Mouse (Mus musculus) heart, embryonic 14.5 days (tissue): ENCODE data around the gene Fcor. TPM values are rescaled to one million over a fixed set of nuclear protein-coding genes. Genes with fewer than 3 reads are reported as not detected.

ENCODE experiments used
- ATAC-seq: fragments of 200-750 bp; cut with Nextera tagmentation; 2 replicates; pipeline ENCODE4 v1.8.0; 2017; ENCODE audit warnings: low read depth, moderate TSS enrichment; ENCODE audit not compliant: insufficient number of reproducible peaks, insufficient read depth, low FRiP score
- H3K27ac ChIP-seq, 2 experiments: fragments of 200-500 bp in 1 of 2; fragments of 300-500 bp in 1 of 2; sonication (generic) in 1 of 2; replicated peaks in 1 of 2; 2 replicates each; pipeline ENCODE4 v1.5.1; 2012 to 2014; ENCODE audit warnings: low read depth in 2 of 2, low read length in 2 of 2, control low read depth in 1 of 2, mild to moderate bottlenecking in 1 of 2, mixed read lengths in 1 of 2; ENCODE audit not compliant: control insufficient read depth in 1 of 2, insufficient read depth in 1 of 2
- H3K27me3 ChIP-seq: fragments of 300-500 bp; sonication (generic); 2 replicates; pipeline ENCODE4 v1.6.1; 2014; ENCODE audit warnings: mild to moderate bottlenecking, low read length, control low read depth; ENCODE audit not compliant: control insufficient read depth, insufficient read depth
- H3K36me3 ChIP-seq: fragments of 300-500 bp; sonication (generic); 2 replicates; pipeline ENCODE4 v1.6.1; 2014; ENCODE audit warnings: mild to moderate bottlenecking, control low read depth, low read length, mixed read lengths; ENCODE audit not compliant: control insufficient read depth, insufficient read depth
- H3K4me1 ChIP-seq, 2 experiments: fragments of 200-500 bp in 1 of 2; fragments of 300-500 bp in 1 of 2; sonication (generic) in 1 of 2; 2 replicates each; pipeline ENCODE4 v1.6.1; 2012 to 2014; ENCODE audit warnings: low read length in 2 of 2, control low read depth in 1 of 2, mixed read lengths in 1 of 2; ENCODE audit not compliant: control insufficient read depth in 2 of 2, insufficient read depth in 2 of 2
- H3K4me2 ChIP-seq: fragments of 300-500 bp; sonication (generic); 2 replicates; pipeline ENCODE4 v1.6.1; 2014; ENCODE audit warnings: mild to moderate bottlenecking, low read length
- H3K4me3 ChIP-seq, 2 experiments: fragments of 200-500 bp in 1 of 2; fragments of 300-500 bp in 1 of 2; sonication (generic) in 1 of 2; 2 replicates each; pipeline ENCODE4 v1.5.1; 2012 to 2014; ENCODE audit warnings: low read length in 2 of 2, mild to moderate bottlenecking in 2 of 2, control low read depth in 1 of 2, low read depth in 1 of 2, moderate library complexity in 1 of 2; ENCODE audit not compliant: control insufficient read depth in 1 of 2, insufficient read depth in 1 of 2
- H3K9ac ChIP-seq: fragments of 300-500 bp; sonication (generic); 2 replicates; pipeline ENCODE4 v1.6.1; 2014; ENCODE audit warnings: mild to moderate bottlenecking, low read length
- H3K9me3 ChIP-seq: fragments of 300-500 bp; sonication (generic); 2 replicates; pipeline ENCODE4 v1.6.1; 2016; ENCODE audit warnings: low read length, control low read depth; ENCODE audit not compliant: control insufficient read depth
- WGBS: fragments of 180-500 bp; shearing (Covaris S2); extraction: QIAGEN DNeasy Blood & Tissue Kit; methylation state at CpG from one replicate; pipeline ENCODE4 v1.1.7; 2014; 5-methylcytosine and 5-hydroxymethylcytosine counted together
- polyA plus RNA-seq: library from polyadenylated mRNA; unstranded; fragments of >200 nt; fragmentation: Nextera tagmentation; extraction: Ambion mirVana; gene quantifications from 2 replicates; pipeline ENCODE4 v1.2.1, GENCODE M21; 2014

Gene Fcor
- polyA plus RNA-seq, 1 experiment from 2014 or later: 10.0 TPM

DNA sequence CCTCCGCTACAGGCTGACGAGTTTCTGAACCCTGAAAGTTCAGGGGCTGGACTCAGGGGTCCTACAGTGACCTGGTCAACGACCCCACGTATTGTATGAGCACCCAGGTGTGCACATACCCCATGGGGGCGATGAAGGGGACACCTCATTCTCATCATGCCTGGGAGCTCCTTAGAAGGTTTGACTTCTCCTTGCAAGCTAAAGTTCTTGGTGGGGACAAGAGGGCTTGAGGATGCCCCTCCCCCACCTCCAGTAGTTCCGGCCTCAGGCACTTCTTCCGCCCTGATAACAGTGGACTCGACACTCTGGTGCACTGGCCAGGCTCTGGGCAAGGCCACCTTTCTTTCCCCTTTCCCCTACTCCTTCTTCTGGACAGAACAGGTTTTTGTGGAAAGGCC, 40.7 kb downstream of the Fcor start:
- H3K27ac ChIP-seq: no peak overlapping the region
- no peaks in the 10 kb centered on the region for H3K9me3 ChIP-seq
- peak overlapping the region; percentile 73 for H3K9ac ChIP-seq
- H3K4me3 ChIP-seq: peak overlapping the region; percentile 54 to 68
- H3K4me1 ChIP-seq: peaks cover 5% of the 10 kb centered on the region in 2 experiments; a peak in 2 of 4 replicates
- H3K27me3 ChIP-seq: peaks cover 10% of the 10 kb centered on the region; the same call in 1 of the 2 replicates
- peak overlapping the region; percentile 87 for H3K4me2 ChIP-seq
- WGBS: 10% methylated on average over 8 of the region's 8 CpGs
- ATAC-seq: 0 out of 2 replicates have a peak, but pooled peaks have one; percentile 6
- H3K36me3 ChIP-seq: peaks cover 22% of the 10 kb centered on the region

DNA sequence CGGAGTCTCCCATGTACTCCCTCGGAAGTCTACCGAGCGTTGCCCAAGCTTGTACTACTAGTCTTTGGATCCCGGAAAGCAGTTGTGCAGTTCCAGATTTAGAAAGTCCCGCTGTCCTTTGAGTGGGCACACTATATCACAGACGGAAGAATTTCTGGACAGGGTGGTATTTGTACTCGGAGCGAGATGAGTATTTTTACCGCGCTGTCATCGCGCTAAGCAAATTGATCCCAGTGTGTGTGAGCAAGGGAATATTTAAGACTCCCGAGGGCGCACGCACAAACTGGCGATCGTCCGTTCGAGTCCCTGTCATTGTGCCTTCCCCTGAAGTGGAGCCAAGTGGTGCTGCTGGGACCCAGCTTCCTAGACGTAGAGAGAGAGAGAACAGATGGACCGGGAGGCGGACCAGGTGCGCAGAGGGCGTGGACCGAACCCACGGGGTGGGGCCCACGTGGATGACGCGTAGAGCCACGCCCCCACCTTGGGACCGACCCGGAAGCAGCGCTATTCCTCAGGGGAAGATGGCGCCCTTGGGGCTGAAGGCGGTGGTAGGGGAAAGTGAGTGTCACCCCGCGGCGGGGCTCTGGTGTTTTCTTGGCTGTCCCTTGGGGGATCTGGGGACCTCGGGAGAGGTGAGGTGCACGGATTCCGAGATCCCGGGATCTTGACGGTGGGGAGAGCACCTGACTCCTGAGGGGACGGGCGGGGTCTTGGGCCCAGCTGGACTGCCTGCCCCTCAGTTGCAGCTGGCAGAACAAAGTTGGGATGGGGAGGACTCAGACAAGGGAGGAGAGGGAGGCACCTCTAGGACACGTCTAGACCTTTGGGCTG, 41.3 kb downstream of the Fcor start, which contains the start of gene Stxbp2:
Gene Stxbp2 (plus strand): TSS at position 309 of the 831 bp plus-strand sequence.
- H3K9me3 ChIP-seq: no peaks in the 10 kb centered on the region
- no peak within 1 kb of the TSS for H3K27ac ChIP-seq
- peak within 1 kb of the TSS; percentile 87 for H3K4me2 ChIP-seq
- H3K9ac ChIP-seq: peak within 1 kb of the TSS; percentile 73
- peaks cover 16% of the 10 kb centered on the region for H3K36me3 ChIP-seq
- peak; percentile 80 for ATAC-seq
- peak within 1 kb of the TSS; percentile 54 to 68 for H3K4me3 ChIP-seq
- WGBS: 4% methylated on average over 47 of the region's 47 CpGs
- peaks cover 5% of the 10 kb centered on the region in 2 experiments; a peak in 2 of 4 replicates for H3K4me1 ChIP-seq
- H3K27me3 ChIP-seq: peaks cover 10% of the 10 kb centered on the region; the same call in 1 of the 2 replicates

DNA sequence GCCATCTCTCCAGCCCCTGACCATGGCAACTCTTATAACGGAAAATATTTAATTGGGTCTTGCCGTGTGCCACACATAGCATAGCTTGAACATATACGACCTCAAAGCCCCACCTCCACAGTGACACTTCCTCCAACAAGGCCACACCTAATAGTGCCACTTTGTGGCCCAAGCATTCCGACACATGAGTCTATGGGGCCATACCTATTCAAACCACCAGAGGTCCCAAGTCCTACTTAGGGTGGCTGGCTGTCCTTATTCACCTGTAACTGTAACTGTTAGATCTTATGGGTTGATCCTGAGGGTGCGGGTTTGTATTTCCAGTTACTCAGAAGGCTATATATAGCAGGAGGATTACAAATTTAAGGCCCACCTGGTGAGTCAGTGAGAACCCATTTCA, 44.1 kb downstream of the Fcor start:
- Histone ChIP-seq H3K27ac (no peak overlapping the region), H3K4me2 (no peak overlapping the region), H3K27me3 (peaks cover 10% of the 10 kb centered on the region; the same call in 1 of the 2 replicates), H3K9ac (no peak overlapping the region), H3K4me1 (peaks cover 5% of the 10 kb centered on the region in 2 experiments; a peak in 2 of 4 replicates), H3K4me3 (no peak overlapping the region), H3K9me3 (no peaks in the 10 kb centered on the region), H3K36me3 (0 out of 2 replicates have a peak, but pooled peaks cover 3% of the 10 kb centered on the region)
- 20% methylated on average over 5 of the region's 5 CpGs for WGBS
- no peak for ATAC-seq

DNA sequence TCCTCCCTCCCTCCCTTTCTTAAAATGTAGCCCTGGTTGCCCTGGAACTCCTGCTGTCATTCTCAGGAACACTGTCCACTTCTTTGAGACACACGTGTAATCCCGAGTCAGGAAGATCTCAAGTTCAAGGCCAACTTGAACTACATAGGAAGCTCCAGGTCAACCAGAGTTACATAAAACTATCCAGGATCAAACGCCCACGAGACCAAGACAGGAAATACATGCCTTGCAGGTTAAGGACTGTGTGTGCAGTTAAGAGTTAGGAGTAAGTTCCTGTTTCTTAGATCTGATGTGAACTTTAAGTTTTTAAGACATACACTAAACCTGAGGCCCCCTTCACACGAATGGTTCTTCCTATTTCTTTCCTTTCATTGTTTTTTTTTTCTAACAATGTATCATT, 45.2 kb downstream of the Fcor start:
- Histone ChIP-seq H3K27me3 (peaks cover 10% of the 10 kb centered on the region; the same call in 1 of the 2 replicates), H3K4me2 (no peak overlapping the region), H3K4me1 (peaks cover 6 to 7% of the 10 kb centered on the region in 2 experiments; a peak in 3 of 4 replicates), H3K4me3 (no peak overlapping the region), H3K27ac (no peak overlapping the region), H3K9ac (no peak overlapping the region), H3K36me3 (0 out of 2 replicates have a peak, but pooled peaks cover 3% of the 10 kb centered on the region), H3K9me3 (no peaks in the 10 kb centered on the region)
- 42% methylated on average over 5 of the region's 5 CpGs for WGBS
- no peak for ATAC-seq

DNA sequence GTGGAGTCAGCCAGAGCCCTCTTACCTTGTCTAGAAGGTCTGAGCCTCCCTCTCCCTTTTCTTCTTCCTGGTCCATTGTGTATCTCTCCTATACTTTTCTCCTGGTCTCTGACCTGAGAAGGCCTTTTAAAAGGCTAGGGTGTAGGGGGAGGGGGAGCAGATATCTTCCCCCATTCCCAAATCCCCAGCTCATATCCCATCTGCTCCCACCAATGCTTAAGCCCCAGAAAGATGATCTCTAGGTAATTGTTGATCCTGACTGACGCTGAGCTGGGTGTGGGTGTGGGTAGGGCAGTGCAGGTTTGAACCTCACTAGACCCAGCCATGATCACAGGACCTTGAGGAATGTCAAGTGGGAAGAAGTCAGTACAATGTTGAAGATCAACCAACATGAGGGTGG, 46.7 kb downstream of the Fcor start, which contains the start of gene Pcp2:
Gene Pcp2 (minus strand): TSS at position 101 of the 400 bp plus-strand sequence.
- Histone ChIP-seq H3K36me3 (0 out of 2 replicates have a peak, but pooled peaks cover 3% of the 10 kb centered on the region), H3K4me2 (no peak within 1 kb of the TSS), H3K4me3 (no peak within 1 kb of the TSS), H3K27ac (no peak within 1 kb of the TSS), H3K4me1 (peaks cover 4 to 7% of the 10 kb centered on the region in 2 experiments), H3K9ac (no peak within 1 kb of the TSS), H3K27me3 (peaks cover 10% of the 10 kb centered on the region; the same call in 1 of the 2 replicates), H3K9me3 (no peaks in the 10 kb centered on the region)
- no peak for ATAC-seq
- 69% methylated on average over 1 of the region's 1 CpGs for WGBS

DNA sequence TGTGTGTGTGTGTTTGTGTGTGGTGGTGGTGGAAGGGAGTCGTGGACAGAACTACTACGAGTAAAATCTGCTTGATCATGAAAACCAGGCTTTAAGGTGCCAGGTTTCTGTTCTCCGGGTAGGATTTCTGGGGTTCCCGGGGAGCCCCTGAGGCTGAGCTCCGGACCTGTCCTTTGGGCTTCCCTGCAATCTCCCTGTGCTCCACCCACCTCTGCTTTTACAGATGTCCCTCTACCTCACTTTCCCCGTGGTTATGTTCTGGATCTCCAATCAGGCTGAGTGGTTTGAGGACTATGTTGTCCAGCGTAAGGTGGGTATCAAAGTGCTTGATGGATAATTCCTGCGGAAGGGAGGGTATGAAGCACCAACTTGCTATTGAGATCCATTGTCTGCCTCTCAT, 50.0 kb downstream of the Fcor start:
- Histone ChIP-seq H3K9me3 (no peaks in the 10 kb centered on the region), H3K4me3 (peak overlapping the region; percentile 63 to 71; a peak in 2 of 4 replicates), H3K9ac (peak overlapping the region; percentile 85), H3K4me2 (peak overlapping the region; percentile 88), H3K27ac (no peak overlapping the region), H3K27me3 (no peaks in the 10 kb centered on the region), H3K36me3 (peaks cover 21% of the 10 kb centered on the region), H3K4me1 (peaks cover 5 to 16% of the 10 kb centered on the region in 2 experiments; a peak in 3 of 4 replicates)
- WGBS: 65% methylated on average over 8 of the region's 8 CpGs
- ATAC-seq: no peak

GRCm38 (mm10) chr8:3621199-3621970, 50.8 kb downstream of the Fcor start, which contains the start of the genes Xab2 and Pet100:
Xab2 (minus strand) TSS chr8:3621316.
Pet100 (plus strand) TSS chr8:3621548.
- H3K9me3 ChIP-seq: no peaks in the 10 kb centered on the region
- peak within 1 kb of the TSS; percentile 71 to 87 for H3K4me3 ChIP-seq
- peaks cover 5 to 16% of the 10 kb centered on the region in 2 experiments; a peak in 3 of 4 replicates for H3K4me1 ChIP-seq
- under 1% methylated on average over 37 of the region's 37 CpGs for WGBS
- peak within 1 kb of the TSS; percentile 88 for H3K4me2 ChIP-seq
- no peak within 1 kb of the TSS for H3K27ac ChIP-seq
- peaks cover 27% of the 10 kb centered on the region for H3K36me3 ChIP-seq
- ATAC-seq: peak; percentile 98
- H3K27me3 ChIP-seq: no peaks in the 10 kb centered on the region
- H3K9ac ChIP-seq: peak within 1 kb of the TSS; percentile 85
